Mouse (Mus musculus) small intestine, adult 2 months (tissue): ENCODE results near the gene Cryzl2.

Experiments
- CTCF ChIP-seq: fragments of 200-500 bp; IDR thresholded peaks from 2 replicates; pipeline ENCODE4 v1.5.1; 2012; ENCODE audit warnings: low read depth, mild to moderate bottlenecking, control low read depth, inconsistent platforms, low read length, moderate library complexity, mixed read lengths; ENCODE audit not compliant: insufficient replicate concordance, insufficient read length; ENCODE audit errors: extremely low read depth
- POLR2A ChIP-seq: fragments of 200-500 bp; IDR thresholded peaks from 2 replicates; pipeline ENCODE4 v1.6.1; 2012; ENCODE audit warnings: low read depth, mild to moderate bottlenecking, control low read depth, inconsistent platforms, low read length, moderate library complexity

GRCm38 (mm10) chr1:157467866-157468265, 9.5 kb downstream of the Cryzl2 start:
- no peak for TF ChIP-seq POLR2A
- no peak for TF ChIP-seq CTCF
